Mouse (Mus musculus) liver (tissue): Measurements from ENCODE around the gene Brd4.
"Not testable (repeated sequence)": the region's sequence is repeated elsewhere in the genome, so short reads cannot be mapped to it uniquely, and the experiment has no call there.

Experiments
- DNase-seq: peaks from one replicate; pipeline ENCODE4 v3.0.0-alpha.2; 2020; ENCODE audit warnings: mixed read lengths

The Brd4 gene

DNA sequence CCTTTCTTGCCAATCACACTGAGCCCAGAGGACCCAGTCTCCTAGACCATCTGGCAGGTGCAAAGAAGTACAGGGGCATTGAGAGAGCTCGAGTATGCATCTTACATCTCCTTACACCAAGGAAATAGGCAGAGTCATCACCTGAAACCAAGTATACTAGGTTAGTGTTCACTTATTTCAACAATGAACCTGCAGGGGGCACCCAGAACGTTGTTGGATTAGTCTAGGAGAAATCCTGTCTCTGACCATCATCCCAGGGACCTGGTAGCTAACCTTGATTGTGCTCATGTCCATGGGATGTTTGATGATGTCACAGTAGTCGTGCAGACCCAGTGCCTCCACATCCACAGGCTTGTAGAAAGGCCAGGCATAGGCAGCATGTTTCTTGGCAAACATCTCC lies 63.6 kb downstream of the Brd4 start:
- no peak for DNase-seq

DNA sequence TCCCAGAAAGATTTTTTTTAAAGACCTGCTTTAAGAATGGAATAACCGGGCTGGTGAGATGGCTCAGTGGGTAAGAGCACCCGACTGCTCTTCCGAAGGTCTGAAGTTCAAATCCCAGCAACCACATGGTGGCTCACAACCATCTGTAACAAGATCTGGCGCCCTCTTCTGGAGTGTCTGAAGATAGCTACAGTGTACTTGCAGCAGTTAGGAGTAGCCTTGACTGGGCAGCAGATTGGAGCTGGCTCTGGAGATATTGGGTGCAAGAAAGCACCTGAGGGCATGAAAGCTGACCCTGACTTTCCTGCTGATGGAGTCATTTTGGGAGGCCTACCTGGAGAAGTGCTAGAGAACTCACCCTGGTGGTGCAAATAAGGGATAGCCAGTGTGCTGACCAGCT lies 68.9 kb downstream of the Brd4 start:
- DNase-seq: not testable (repeated sequence)

DNA sequence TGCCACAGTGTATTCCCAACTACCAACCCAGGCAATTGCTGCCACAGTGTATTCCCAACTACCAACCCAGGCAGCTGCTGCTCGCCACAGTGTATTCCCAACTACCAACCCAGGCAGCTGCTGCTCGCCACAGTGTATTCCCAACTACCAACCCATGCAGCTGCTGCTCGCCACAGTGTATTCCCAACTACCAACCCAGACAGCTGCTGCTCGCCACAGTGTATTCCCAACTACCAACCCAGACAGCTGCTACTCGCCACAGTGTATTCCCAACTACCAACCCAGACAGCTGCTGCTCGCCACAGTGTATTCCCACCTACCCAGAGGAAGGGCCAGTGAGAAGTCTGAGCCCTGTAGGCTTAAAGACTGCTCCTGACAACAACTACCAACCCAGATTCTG lies 73.0 kb downstream of the Brd4 start:
- DNase-seq: not testable (repeated sequence)

DNA sequence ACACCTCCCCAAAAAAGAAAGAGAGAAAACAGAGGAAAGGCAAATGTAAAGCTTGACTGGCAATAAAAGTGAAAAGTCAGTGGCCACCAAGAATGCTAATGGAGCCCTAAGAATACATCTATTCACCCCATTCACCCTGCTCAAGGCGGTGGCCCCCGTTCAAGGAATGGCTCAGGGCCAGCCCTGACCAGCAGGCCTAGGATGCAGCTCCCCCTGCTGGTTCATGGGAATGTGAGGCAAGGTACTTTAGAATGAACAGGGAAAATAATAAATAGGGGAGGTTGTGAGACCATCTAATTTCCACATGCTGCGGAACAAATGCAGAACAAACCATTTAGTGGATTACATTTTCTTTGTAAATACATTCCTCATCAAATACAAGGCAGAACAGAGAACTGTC lies 74.8 kb downstream of the Brd4 start:
- peak; percentile 54 for DNase-seq

GRCm38 (mm10) chr17:32209144-32209543 lies 75.4 kb downstream of the Brd4 start:
- no peak for DNase-seq

- no peak for DNase-seq
These were observed 76.8 kb downstream of the Brd4 start for GRCm38 (mm10) chr17:32207586-32208245.

DNA sequence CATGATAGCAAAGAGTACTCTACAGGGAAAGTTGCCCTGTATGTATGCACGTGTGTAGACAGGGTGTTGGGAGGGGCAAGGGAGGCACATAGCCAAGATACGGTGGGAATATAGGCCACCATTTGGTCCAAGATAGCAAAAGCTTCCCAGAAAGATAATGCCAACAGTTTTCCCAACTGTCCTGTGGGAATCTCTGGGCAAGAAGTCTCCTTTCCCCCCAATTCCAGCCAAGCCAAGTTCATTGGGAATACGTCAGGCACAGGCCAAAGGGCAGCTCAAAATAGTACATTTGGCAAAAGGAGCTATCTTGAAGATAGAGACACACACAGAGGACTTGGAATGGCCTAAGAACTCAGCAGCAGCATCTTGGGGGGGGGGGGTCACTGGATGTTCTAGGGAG lies 79.2 kb downstream of the Brd4 start:
- DNase-seq: no peak

DNA sequence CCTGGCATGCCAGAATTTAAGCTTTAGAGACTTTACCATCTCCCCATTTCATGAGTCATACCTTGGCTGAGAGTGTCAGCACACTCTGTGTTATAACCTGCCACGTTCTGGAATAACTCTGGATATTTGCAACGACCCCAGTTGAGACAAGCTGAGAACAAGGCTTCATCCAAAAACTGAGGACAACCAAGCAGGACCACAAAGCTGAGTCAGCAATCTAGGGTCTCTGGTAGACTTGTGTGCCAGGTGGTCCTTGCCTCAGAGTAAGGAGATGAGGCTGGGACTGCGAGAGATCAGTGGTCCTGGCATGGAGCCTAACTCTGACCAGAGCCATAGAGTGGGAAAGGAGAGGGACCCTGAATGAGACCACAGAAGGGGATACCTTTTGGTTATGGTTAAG lies 81.5 kb downstream of the Brd4 start:
- DNase-seq: no peak

GRCm38 (mm10) chr17:32201086-32201485 lies 83.4 kb downstream of the Brd4 start:
- no peak for DNase-seq

GRCm38 (mm10) chr17:32199796-32200195 lies 84.7 kb downstream of the Brd4 start:
- DNase-seq: no peak

- no peak for DNase-seq
These were observed 87.4 kb downstream of the Brd4 start for GRCm38 (mm10) chr17:32197156-32197555.

GRCm38 (mm10) chr17:32195725-32196124 lies 88.8 kb downstream of the Brd4 start:
- DNase-seq: no peak

GRCm38 (mm10) chr17:32193010-32193409 lies 91.5 kb downstream of the Brd4 start:
- DNase-seq: no peak

DNA sequence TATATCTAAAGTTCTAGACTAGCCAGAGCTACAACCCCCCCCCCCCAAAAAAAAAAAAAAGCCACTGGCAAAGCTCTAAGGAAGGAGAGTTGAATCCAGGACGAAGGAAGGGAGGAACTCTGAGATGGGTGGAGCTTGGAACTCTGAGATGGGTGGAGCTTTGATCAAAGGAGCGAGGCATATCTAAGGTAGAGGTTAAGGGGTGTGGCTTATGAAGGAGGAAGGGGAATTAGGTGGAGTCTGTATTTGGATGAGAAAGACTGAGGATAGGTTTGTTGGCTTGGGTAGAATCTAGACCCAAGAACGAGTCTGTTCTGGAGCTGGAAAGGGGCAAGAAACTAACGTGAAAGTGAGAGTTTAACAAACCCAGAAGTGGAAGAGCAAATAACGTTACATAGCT lies 94.7 kb downstream of the Brd4 start:
- DNase-seq: no peak

DNA sequence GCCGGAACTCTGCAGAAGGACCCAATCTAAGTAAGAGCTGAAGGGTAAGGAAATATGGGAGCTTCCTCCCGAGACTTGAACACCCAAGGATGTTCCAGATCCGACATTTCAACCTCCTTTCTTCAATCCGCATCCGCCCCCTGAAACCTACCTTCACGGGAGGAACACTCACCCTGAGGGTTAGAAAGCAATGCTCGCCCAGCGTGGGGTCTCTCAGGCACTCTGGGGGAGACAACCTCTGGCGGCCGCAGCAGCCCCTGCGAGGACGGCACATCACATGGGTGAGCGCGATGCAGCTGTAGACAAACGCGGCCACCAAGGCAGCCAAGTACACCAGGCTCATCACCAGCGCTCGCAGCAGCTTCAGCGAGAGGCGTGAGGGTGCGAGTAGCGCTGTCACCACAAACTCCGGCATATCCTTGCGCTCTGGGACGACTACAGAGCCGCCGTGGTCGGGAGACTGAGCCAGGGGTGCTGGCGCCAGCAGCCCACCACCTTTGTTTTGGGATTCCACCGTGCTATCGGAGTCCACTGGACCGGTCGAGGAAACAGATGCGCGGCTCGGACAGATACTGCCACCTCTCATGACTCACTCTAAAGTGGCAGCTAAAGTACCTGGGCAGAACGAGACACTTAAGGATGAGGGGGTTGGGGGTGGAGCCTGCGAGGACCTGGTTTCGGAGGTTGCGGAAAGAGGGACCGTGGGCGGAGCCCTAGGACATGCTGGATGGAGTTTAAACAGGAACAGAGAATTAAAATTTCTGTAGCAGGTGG lies 95.5 kb downstream of the Brd4 start, which contains the start of gene Ephx3:
Ephx3 (minus strand) TSS at position 687 of the 774 bp plus-strand sequence.
- no peak for DNase-seq

DNA sequence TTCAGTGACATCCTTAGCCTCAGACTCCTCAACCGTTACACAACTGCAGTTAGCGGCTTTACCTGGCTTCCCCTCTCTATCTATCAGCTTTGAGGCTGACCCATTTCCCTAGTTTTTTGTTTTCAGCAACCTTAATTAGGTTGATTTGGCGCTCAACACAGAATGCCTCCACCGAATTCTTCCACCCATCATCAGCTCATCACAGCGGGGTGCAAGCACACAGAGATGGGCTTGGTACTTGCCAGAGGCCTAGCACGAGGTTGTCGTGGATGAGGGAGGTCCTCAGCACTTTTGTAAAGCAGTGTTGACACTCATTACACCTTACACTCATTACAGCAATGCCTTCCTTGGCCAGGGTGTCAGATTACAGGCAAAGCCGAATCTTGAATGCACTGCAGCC lies 101.5 kb downstream of the Brd4 start:
- DNase-seq: no peak

DNA sequence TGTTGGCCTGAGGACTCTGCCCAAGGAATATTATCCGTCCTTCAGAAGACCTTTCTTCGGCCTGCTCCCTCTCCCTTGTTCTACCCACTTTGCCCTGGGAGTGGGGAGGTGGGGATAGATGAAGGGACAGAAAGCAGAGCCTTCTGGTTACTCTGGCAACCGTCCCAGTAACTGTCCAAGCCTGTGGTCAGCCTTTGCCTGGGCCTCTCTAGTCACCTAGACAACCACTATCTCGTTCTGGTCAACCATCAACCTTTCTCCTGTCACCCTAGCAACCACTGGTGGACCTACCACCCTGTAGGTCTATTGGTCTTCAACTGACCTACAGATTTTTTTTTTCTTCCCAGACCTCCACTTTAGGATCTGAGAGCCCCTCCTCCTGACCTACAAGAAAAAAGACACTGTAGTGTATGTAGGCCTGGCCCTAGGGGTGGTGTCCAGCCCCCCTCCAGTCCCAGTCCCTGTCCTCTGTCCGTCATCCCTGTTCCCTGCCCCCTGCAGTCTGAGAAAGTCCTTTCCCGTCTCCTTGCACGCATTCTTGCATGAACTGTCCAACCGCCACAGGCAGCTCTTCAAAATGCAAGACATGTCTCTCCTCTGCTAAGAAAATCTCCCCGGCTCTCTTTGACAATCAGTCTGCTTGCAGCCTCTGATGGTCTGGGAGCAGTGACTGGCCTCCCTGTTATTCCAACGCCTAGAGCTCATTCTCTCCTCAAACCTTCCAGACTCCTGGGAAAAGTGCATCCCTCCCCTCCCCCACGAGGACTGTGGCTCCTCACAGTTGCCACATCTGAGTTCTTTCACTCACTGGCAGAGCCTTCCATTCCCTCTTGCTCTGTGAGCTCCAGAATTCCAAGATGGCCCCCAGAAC lies 104.7 kb downstream of the Brd4 start:
- no peak for DNase-seq

- DNase-seq: no peak
These were observed 107.6 kb downstream of the Brd4 start for GRCm38 (mm10) chr17:32176919-32177318.

DNA sequence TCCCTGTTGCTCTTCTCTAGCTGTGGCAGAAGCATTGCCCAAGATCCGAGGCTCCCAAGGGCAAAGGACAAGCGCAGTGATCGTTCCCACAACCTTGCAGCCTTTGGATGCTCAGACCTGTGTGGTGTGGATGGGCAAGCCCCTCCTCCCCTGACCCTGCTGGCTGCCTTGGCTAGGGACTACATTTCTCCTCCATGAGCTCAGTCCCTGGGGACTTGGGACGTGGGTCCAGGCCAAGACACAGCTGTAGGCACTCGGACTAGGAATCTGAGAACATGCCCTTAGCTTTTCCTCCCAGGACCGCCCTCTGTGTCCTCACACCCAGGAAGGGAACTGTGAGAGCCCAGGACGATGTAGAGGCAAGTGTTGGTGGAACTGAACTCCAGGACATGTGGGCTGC lies 111.4 kb downstream of the Brd4 start:
- DNase-seq: no peak

- DNase-seq: no peak
These were observed 112.0 kb downstream of the Brd4 start for GRCm38 (mm10) chr17:32172485-32172884.

DNA sequence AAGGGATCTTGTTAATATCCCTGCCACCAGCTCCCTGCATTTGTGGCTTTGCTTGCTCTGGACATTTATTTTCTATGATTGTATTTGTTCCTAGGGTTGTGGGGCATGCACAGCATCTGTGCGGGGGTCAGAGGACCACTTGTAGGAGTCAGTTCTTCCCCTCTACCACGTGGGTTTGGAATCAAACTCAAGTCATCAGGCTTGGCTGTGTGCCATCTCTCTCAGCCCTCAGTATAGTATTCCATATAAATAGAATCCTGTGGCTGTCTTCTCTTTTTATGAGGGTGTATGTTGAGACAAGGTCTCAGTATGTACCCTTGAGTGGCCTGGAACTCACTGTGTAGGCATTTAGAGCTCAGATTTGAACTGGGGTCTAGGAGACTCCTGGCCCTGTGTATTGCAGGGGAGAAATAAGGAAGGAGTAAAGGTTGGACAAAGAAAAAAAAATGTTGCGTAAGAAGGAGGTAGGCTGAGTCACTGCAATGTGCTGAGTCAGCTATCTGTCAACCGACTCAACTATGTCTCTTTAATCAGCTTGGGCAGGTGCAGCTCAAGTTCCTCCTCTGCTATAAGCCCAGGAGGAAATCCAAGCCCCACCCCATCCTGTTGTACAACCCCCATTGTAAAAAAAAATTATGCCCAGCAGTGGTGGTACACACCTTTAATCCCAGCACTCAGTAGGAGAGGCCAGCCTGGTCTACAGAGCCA lies 114.8 kb downstream of the Brd4 start:
- DNase-seq: peak; percentile 53

GRCm38 (mm10) chr17:32166687-32167086 lies 117.8 kb downstream of the Brd4 start, which contains the start of gene Notch3:
Gene Notch3 (minus strand): TSS chr17:32166852.
- DNase-seq: peak; percentile 65
